Mouse (Mus musculus): Measurements from ENCODE around the gene Ap3b1.

Ap3b1 gene

DNA sequence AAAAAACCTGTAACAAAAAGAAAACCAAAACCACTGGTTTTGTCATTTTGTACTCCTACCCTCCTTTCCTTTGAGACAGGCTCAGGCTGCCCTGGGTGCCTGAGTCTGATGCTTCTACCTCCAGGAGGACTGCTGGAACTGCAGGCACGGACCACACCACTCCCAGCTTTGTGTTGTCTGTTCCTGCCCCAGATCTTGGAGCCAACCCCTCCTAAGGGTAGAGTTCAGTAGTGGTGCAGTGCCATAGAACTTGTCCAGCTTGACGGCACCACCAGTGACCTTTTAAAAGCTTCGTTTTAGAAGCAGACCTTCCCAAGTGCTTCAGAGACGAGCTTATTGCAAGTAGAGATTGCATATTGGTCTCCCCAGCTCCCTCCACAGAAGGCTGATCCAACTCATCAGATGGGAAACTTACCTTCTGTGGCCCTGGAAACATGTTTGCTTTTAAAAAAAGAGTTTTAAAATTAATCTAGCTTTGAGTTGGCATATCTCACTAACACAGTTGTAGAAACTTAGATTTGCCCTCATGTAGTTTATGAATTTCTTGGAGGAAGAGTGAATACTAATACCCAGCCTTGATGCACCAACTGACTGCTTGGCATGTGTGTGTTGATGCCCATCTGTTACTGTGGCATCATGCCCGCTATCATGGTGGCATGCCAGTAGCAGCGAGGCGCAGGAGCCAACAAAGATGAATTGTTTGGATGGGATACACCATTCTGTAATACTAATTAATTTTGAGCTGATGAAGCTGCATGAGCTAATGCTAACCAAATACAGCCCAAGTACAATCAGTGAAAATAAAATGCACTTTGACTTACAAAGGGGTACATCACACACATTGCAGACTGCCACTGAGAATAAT, 17.0 kb downstream of the Ap3b1 start:
- DNase-seq, result no peak

DNA sequence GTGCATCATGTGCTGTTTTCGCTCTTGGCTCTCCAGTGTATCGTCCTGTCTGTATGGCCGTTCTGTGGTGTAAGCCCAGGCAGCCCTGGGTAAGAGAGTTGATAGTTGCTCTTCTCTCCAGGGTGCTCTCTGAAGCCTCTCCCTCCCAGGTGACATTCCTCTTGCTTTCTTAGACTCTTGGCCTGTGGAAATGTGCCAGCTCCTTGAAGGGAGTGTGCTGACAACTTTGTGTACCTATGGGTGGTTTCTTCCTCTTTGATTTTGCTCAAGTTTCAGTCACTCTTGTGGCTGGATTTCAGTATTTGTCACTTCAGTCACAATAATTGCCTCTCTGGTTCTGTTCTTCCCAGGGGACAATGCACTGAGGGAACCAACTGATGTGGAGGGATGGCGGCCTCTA, 20.2 kb downstream of the Ap3b1 start:
- DNase-seq, result no peak

DNA sequence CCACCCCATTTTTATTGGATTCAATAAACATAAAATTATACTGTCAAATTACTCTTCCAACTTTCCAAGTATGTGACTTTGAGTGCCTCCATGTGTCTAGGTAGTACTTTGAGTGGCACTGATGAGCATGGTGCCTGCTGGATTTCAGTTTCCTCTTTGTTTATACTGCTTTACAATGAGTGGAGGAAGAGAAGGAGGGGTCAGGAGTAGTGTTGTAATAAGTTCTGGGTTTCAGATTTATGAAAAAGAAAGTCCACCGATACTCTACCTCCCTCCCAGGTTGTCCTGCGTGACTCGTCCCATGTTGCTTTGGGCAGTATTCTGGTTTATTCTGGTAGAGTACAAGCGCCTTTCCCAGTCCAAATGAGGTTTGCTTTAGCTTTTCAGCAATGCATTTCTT, 22.7 kb downstream of the Ap3b1 start:
- DNase-seq, result no peak

DNA sequence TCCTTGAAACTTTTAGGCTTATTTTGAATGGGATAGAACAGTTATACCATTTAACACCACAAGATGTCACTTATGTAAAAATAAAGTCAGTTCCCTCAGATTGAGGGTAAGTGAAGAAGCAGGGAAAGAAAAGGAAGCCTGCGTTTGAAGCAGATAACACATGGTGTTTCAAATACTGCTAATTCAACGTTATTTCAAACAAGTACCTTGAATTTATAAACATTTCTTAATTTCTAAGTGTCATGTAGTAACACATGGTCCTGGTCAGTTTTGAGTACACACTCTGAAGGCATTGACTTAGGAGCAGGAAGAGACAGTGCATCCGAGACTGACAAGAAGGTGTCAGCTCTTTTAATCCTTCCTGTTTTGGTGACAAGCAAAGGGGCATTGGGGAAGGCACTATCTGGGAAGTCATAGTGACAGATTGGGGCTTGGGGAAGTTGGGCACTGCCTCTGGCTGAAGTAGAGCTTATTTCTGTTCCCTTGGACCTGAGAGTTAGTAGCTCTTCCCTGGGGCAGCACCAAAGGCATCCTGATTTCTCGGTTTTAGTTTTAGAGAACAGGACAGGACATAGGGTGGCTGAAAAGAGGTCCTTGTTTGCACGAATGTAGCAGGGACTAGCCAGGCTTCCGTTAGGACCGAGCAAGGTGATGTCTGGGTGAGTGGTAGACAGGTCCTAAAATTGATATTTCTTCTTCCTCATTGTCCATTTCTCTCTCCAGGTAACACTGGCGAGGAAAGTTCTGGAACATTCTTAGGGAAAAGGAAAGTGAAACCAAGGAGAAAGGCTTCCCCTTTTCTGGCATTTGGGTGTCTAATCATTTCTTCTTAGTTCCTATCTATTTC, 23.3 kb downstream of the Ap3b1 start:
- DNase-seq, result no peak

DNA sequence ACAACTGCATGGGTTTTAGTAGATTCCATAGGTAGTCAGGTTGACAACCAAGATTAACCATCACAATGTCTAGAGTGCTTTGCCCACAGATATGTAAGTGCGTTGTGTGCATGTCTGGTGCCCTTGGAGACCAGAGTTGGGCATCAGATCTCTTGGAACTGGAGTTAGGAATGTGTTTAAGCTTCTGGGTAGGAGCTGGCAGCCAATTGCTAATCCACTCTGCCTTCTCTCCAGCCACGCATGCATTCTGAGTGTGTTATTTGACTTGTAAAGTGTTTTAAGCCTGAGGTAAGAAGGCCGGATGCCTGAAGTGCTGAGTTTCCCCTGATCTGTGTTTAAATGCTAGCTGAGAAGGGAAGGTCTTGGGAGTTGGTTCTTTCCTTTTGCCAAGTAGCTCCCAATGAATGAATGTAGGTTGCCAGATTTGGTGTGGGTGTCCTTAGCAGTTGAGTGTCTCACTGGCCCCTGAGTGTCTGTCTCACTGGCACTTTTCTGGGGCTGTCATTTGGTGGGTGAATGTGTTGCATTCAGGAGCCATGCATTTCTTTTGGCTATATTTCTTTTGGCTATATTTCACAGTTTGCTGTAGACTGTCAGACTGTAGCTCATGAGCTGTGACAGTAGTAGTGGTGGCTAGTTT, 26.3 kb downstream of the Ap3b1 start:
- DNase-seq, result no peak

DNA sequence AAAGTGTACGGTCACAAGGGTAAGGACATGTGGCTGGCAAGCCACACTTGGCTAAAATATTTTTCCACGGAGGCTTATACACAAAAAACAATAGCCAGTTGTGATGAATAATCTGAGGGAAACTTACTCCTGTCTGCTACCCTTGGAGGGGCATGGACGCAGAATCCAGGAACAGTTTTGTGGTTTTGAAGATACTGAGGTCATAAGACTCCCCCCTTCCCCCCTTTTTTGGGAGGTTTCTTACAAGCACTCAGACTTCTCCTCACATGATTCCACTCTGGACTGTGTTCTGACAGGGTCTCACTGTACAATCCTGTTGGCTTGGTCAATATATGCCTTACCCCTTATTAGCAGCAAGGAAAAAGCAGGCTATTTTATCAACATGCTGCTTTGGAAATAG, 29.8 kb downstream of the Ap3b1 start:
- no peak for DNase-seq

DNA sequence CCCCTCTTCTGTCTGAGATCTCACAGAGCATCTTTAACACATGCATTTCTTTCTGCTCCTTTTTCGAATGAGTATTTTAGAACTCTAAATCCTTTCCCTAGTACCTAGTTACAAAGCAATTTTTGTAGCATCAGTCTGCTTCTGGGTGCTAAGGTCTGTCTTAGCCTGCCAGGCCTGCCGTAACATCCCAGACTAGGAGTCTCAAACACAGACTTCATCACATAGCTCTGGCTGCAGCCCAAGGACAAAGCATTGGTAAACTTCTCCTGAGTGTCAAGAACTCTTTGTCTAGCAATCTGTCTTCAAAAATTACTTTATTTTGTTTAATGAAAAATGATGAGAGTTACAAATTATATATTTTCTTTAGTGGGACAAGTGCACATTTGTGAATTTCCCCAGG, 30.8 kb downstream of the Ap3b1 start:
- DNase-seq, result no peak

DNA sequence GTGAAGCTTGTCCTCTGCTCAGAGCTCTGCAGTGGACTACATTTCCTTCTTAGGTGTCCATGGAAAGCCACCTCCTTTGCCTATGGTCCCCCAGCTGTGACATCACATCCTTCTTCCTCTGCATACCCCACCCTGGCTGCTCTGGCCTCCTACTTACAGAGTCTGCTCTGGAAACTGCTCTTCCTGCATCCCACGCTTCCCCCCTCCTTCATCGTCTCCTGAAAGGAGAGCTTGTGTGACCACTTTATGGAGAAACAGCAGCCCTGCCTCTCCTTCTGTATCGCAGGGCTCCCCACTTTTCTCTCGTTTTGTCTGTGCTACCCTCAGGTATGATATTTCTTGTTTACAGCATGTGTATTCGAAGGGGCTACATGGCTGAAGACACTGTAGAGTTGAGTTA, 33.5 kb downstream of the Ap3b1 start:
- no peak for DNase-seq

DNA sequence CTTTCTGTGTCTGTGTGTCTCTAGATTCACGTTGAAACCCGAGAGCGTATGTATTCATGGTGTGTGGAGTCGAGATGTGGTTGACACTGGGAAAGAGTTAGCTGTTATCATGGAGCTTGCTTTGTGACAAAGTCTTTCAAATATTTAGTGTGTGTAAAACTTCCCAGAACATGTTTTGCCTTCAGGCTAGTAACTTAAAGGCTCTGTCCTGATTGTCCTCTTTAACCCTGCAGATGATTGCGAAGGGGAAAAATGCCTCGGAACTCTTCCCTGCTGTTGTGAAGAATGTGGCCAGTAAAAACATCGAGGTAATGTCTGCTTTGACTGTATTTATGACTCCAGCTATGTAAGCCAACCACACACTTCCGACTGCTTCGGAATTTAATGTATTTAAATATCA, 35.7 kb downstream of the Ap3b1 start:
- DNase-seq, result no peak

DNA sequence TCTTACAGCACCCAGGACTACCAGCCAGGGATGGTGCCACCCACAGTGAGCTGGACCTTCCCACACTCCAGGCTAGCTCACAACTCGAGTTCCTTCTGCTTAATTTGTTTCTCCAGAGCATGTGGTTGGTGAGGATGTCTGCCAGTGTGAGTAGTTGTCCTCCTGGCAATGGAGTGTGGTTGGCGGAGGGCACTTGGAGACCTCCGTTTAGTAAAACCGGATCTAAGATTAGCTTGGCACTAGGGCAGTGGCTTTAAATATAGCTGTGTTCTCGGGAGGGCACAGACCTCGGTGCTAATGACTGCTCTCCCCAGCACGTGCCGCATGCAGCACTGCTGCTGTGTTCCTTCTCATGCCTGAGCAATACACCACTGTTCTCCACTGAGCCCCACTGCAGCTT, 37.0 kb downstream of the Ap3b1 start:
- DNase-seq, result no peak

DNA sequence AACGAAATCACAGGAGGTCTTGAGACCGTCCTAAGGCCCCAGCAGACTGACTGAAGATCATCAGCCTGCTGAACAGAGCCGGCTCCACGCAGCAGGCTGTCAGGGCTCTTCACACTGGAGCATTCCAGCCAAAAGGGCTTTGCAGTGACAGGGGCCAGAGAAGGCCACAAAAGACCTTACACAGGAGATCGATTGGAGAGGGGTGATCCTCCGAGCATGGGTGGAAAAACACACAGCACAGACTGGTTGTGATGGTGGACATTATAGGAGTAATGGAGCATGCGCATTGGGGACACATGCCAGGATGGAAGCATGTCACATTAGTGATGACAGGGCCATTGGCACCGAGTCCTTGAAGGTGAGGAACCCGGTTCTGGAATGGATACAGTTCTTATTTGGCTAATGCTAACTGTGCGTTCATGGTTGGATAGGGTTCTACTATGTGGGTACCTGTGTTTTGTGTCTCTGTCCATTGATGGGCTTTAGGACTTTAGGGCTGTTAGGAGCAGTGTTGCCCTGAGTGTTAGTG, 37.7 kb downstream of the Ap3b1 start:
- DNase-seq, result no peak

DNA sequence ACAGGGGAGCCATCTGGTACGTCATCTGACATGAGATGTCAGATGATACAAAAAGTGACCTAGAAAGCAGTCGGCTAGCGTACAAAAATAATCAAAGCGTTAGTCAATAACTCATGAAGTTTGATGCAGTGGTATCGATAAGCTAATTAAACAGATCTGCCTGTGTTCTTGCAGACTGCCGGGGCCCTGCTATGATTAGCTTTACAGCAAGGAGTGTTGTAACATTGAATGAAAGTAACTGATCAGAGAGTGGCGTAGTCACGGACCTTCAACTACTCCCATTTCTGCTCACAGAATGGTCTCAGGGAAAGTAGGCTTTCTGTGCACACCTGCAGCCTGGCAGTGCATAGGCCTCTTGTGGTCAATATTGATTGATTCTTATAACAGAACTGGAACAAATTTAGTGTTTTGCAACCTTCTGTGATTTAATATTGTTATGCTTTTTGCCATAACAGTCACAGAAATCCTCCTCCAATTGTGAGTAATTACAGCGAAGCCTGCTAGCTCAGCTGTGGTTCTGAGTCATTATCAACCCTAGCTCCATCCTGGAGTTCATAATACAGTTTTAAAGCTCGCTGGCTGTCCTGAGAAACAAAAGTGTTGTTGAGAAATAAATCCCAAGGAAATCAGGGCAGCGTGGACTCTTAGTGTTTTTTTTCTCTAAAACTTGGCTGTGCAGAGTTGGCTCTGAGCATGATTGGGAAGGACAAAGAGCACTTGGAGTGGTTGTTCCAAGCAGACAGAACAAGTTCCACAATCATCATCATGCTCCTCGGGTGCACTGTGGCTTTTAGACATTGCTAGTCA, 40.0 kb downstream of the Ap3b1 start:
- no peak for DNase-seq

DNA sequence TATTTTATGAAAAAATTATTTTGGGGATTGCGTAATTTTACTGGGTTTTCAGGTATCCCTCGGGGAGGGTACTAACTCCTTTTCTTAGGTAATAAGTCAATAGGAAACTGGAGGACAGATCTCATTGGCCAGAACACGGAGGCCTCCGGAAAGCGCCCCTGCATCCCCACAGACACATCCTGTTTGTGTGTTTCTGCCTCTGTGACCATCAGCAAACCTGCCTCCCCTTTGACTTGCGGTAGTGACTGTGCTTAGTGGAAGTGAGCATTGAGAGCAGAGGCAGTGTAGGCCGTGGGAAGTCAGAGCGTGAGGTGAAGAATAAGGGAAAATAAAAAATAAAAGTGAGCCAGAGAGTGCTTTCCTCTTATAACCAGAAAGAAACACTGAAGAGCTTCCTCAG, 41.7 kb downstream of the Ap3b1 start:
- DNase-seq, result no peak

DNA sequence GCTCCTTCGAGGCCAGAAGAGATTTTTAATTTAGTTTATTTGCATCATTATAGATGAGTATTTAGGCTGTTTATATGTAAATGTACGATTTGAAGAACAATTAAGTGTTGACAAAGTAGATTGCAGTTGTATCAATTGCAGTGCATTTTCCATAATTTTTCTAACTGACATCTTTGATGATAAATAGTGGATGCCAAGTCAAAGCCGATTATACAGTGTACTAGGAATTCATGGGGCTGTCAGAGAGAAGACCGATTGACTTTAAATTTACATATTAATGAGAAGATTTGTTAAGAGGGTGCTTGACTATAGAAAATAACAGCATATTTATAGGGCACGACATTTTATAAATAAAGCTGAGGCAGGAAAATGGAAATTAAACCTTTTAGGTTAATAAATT, 64.8 kb downstream of the Ap3b1 start:
- DNase-seq, result no peak

DNA sequence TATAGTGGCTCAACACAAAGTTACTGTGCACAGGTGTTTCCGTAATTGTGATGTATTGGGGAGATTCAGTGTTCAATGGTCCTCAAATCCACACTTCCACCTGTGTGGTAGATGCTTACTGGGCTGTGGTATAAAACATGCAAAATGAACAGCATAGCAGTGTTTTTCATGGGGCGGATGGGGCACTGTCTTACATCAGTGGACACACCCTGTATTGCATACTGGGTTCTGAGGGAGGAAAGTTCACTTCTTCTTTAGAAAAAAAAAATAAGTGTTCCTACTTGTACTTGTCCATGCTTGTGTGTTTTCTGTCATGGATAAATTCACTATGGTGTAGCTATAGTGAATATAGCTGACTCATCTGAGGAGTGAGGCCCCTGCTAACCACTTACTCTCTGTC, 70.8 kb downstream of the Ap3b1 start:
- DNase-seq, result no peak

DNA sequence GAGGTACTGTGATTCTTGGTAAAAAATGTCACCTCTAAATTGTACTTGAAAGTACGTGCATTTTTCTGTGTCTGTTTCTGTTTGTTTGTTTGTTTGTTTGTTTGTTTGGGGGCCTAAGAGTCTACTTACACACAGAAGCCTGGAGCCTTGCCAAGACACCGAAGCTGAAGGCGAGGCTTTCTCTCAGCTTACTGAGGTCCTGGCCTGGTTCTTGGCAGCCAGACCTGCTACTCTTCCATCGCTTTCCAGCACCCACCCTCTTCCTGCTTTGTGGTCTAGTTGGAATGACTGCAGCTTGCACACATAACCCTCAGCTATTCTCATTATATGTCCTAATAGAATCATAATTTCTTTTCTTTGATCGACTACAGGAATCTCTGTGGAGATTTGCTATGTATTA, 80.6 kb downstream of the Ap3b1 start:
- no peak for DNase-seq

DNA sequence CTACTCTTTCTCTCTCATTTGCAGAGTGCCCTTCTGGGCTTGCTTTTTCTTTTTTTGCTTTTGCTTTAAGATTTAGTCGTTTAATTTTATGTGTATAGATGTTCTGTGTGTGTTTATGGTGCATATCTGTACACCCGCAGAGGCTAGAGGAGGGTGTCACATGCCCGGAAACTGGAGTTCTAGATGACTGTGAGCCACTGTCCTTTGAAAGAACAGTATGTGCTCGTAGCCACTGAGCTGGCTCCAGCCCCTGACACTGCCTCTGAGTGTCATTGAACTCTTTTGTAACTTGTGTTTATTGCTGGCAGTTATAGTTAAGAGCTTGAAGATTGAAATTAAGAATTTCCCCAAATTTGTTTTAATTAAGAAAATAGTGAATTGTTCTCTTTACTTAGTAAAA, 82.4 kb downstream of the Ap3b1 start:
- no peak for DNase-seq

DNA sequence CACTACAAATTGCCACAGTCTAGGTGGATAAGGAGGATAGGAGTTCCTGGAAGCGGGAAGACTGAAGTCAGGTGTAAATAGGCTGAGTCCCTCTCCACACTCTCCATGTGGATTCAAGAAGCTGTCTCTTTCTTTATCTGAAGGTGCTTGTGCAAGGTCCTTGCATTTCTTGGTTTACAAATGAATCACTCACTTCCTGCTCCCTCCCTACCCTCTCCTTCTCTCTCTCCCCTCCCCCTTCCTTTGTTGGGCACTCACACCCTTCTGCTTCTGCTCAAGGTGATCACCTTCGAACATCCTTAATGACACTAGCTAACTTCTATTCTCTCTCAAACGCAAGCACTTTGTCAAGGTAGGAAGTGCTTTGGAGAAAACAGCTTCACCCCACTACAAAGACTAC, 84.7 kb downstream of the Ap3b1 start:
- DNase-seq, result no peak

DNA sequence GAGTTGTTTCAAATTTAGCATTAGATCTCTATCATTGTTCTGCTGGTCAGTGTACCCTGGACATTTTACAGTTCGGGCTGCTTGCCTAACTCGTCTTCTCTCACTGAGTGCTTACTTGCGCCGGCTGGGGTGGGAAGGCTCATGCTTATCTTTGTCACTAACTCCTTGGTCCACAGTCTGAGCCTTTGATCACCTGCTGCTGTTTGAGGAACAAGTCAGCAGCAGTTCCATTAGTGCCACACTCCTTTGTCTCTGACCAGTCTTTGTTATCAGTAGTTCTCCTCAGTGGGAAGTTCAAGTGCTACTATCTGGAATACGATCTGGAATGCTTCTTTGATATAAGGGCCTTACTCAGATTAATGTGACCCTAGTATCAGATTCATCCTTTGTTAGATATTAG, 86.3 kb downstream of the Ap3b1 start:
- no peak for DNase-seq

DNA sequence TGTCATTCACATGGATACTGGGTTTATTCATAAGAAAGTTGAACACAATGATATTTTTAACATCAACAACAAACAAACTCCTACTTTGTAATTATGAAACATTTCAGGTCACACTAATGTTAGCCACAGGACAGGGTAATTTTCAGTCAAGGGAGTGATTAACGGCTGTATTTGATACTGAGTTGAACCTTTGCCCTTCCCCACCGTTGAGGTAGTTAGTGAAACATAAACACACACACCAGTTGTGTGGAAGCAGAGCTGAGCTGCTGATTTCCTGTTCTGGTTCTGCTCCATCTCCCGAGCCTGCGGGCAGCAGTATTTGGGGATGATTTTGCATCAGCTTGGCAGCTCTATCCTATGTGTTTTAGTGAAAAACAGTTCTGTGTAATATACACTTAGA, 88.2 kb downstream of the Ap3b1 start:
- DNase-seq, result no peak

DNA sequence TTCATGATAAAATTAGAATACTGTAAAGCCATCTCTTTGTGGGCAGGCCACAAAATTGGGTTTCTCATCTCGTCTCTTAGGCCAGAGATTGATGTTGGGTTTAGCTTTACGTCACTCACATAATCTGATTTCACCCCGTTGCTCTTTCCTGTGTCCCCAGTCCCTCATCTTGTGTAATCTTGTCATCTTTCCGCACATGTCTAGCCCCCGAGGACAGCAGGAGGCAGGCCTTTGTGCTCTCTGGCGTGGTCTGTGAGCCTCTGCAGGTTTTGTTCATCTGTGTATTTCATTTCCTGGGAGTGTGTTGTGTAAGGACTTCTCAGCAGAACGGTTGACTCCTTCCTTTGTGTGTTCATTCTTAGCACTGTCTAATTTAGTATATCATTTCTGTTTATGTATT, 90.8 kb downstream of the Ap3b1 start:
- DNase-seq, result no peak

DNA sequence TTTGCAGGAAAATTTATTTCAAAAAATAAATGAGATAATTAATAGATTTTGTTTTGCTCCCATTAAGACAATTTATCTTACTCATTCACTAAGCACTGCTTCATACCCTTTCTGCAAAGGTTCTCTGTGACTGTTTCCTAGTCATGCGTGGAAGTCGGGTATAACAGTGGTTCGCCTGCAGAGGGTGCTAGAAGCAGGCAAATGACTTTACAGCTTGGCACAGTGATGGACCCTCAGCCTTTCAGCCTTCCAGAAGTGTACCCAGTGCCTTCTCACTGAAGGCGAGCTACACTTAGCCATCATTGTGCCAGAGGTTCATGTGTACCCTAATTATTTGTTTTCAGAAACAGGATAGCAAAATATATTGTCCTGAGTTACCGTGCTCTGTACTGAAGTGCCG, 92.5 kb downstream of the Ap3b1 start:
- no peak for DNase-seq

DNA sequence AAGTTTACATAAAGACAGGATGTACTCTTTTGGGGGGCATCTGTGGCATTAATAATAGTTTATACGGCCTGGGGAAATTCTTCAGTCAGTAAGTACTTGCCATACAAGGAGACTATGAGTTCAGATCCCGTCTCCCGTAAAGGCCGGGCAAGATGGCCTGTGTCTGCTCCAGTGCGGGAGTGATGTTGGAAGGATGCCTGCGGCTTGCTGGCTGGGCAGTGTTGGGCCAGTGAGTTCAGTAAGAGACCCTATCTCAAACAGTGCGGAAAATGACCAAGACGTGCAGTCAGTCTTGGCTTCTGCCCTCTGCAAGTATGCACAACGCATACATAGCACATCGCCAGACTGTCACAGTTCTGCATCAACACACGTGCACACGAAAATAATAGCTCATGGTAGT, 95.4 kb downstream of the Ap3b1 start:
- no peak for DNase-seq
